Mouse (Mus musculus) embryonic facial prominence, embryonic 10.5 days (tissue): Measurements from ENCODE around the gene Igfbp4. TPM values are rescaled to one million over a fixed set of nuclear protein-coding genes. Genes with fewer than 3 reads are reported as not detected.

ENCODE experiments used
- polyA plus RNA-seq: library from polyadenylated mRNA; unstranded; fragments of >200 nt; fragmentation: Nextera tagmentation; extraction: Ambion mirVana; gene quantifications from 2 replicates; pipeline ENCODE4 v1.2.1, GENCODE M21; 2016

Gene Igfbp4
- polyA plus RNA-seq, 1 experiment from 2014 or later = 658 TPM

Other genes with a start within 250 kb of the Igfbp4 start
- gene Msl1, start 245.7 kb upstream of the Igfbp4 start, polyA plus RNA-seq = 23.4 and 23.5 TPM in 2 replicates
- gene Casc3, start 236.3 kb upstream of the Igfbp4 start, polyA plus RNA-seq = 47.5 and 48.3 TPM in 2 replicates
- 1.4 and 1.8 TPM in 2 replicates for gene Rapgefl1, start 204.5 kb upstream of the Igfbp4 start, polyA plus RNA-seq
- gene Wipf2, start 177.6 kb upstream of the Igfbp4 start, polyA plus RNA-seq = 5.0 and 5.4 TPM in 2 replicates
- 65.1 and 69.1 TPM in 2 replicates for gene Cdc6, start 133.4 kb upstream of the Igfbp4 start, polyA plus RNA-seq
- 34.0 and 35.6 TPM in 2 replicates for gene Rara, start 113.4 kb upstream of the Igfbp4 start, polyA plus RNA-seq
- gene Gjd3, start 58.2 kb upstream of the Igfbp4 start, polyA plus RNA-seq = 0.25 TPM in 1 of 2 replicates, not detected in the other
- gene Top2a, start 17.1 kb upstream of the Igfbp4 start, polyA plus RNA-seq = 332 and 336 TPM in 2 replicates
- gene Tns4, start 48.1 kb downstream of the Igfbp4 start, polyA plus RNA-seq = 0.96 and 1.0 TPM in 2 replicates
- gene Ccr7, start 113.8 kb downstream of the Igfbp4 start, polyA plus RNA-seq = 0.50 and 0.78 TPM in 2 replicates
- 369 and 387 TPM in 2 replicates for gene Smarce1, start 189.8 kb downstream of the Igfbp4 start, polyA plus RNA-seq
- 0.10 and 0.12 TPM in 2 replicates for gene Krt222, start 202.8 kb downstream of the Igfbp4 start, polyA plus RNA-seq
- gene Krt24, start 244.0 kb downstream of the Igfbp4 start, polyA plus RNA-seq = not detected in 2 replicates